Mouse (Mus musculus) cerebellum, adult (tissue): Measurements from ENCODE around the gene Pla2g5.
A peak's percentile ranks its signal among the peaks of the same experiment; 100 is the strongest.
"Not testable (repeated sequence)": the region's sequence is repeated elsewhere in the genome, so short reads cannot be mapped to it uniquely, and the experiment has no call there.

Experiments
- ATAC-seq: cut with Nextera tagmentation; 2 replicates; pipeline ENCODE4 v1.9.2; 2017; ENCODE audit warnings: mild to moderate bottlenecking, moderate library complexity, mixed read lengths; ENCODE audit not compliant: insufficient number of reproducible peaks, low FRiP score, low TSS enrichment

Pla2g5 gene

DNA sequence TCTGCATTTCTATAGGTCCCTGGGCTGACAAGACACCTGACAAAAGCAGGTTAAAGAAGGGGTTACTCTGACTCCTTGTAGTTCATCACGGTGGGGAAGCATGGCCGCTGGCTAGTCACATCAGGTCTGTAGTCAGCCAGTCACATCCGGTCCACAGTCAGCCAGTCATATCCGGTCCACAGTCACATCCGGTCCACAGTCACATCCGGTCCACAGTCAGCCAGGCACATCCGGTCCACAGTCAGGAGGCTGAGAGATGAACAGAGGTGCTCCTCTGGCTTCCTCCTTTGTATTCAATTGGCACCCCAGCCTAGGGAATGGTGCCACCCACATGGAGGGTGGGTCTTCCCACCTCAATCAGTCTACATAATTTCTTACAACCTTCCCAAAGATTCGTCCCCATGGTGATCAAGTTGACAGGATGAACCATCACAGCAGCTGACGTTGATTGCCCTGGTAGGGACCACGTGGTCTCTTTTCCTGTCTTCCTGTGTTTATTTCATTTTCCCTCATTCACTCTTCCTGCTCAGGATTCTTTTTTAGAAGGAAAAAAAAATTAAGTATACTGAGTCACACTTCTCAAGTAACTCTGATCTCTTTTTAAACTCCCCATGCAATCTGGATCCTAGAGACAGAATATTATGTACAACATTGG, at the start of gene Pla2g5:
Pla2g5 (minus strand) TSS at position 139 of the 655 bp plus-strand sequence.
- no peak for ATAC-seq

DNA sequence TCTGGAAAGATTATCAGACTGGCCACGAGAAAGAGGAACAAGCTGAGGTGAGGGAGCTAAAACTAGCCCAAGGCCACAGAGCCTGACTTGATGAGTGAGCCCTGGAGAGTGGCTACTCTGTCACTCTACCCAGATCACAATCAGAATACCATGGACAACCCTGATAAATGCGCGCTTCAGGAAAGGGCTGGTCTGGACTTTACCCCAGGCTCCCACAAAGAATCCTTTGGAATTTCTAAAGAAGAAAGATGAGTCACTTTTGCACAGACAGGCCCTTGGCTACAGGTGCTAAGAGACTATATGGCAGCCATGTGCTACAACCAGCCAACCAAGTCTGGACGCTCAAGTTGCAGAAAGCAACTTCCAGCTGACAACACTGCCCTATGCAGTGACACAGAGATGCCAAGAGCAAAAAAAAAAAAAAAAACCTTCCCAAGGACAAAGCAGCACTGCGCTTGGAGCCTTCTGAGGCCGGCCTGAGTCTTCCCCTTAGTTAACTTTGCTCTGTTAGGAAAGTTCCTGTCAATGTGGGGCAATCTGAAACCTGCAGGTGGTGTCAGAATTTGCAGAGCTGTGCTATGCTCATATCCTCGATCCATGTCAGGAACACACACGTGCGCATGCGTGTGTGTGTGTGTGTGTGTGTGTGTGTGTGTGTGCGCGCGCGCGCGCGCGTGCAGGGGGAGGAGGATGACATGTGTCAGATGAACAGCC, 42.5 kb upstream of the Pla2g5 start:
- no peak for ATAC-seq

DNA sequence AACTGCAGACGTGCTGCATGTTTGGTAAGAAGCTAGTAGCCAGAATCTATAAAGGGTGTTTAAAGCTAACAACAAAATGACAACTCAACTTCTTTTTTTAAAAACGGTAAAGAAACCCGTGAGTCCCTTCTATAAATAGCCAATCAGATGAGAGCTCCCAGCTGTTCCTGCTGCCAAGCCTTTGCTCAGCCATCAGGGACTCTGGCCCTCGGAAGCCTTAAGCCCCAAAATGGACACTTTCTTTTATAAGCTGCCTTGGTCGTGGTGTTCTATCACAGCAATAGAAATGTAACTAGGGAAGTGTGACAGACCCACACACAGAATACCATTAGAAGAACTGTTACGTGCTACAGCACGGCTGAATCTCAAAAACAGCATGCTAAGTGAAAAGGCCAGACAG, 36.1 kb upstream of the Pla2g5 start:
- no peak for ATAC-seq

DNA sequence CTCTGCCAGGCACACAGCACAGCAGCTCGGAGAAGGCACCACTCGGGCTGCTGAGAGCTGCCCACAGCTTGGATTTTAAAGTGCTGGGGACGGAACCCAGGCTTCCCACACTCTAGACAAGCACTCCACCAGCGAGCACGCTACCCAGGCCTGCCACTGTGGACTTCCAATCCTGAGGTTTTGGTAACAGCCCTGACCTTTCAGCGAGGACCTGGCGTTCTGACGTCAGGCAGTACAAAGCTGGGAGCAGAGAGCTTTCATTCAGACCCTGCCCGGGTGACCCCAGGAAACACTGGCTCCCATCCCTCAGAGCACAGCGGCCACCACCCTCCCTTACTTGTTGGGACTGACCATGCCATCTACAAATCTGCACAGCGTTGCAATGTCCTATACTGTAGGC, 30.5 kb upstream of the Pla2g5 start:
- ATAC-seq = not testable (repeated sequence)

DNA sequence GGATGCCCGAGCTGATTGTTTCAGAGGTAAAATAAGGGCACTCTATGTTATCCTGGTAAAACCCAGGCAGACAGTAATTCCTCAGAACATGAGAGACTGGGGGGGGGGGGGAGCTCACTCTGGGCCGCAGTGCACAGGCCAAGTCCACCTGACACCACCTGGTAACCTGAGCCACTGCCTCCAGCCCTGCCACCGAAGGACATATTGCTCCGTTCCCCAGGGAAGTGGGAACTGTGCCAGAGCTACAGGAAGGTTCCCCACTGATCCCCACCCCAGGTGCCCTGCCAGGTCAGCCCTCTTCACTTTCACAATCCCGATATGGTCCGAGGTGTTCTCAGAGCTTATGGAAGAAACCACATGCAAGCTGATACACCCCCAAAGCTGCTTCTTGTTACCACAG, 29.4 kb upstream of the Pla2g5 start:
- ATAC-seq = no peak; the same call in 1 of the 2 replicates

DNA sequence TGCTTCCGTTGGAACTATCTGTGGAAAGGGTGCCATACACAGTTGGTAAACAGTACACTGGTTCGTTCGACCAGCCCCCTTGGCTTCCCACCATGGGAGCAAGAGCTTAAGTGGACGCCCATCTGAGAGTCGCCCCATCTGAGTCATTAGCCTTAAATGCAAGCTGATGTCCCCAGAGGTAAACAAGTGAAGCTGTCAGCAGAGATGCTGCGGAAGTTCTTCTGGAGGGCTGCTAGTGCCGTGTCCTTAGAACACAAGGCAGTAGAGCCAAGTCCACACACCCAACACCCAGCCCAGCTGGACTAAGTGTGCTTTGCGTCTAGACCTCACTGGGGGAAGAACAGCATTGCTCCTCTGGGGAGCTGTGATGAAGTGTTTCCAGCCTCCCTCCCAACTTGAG, 26.4 kb upstream of the Pla2g5 start:
- ATAC-seq = no peak

DNA sequence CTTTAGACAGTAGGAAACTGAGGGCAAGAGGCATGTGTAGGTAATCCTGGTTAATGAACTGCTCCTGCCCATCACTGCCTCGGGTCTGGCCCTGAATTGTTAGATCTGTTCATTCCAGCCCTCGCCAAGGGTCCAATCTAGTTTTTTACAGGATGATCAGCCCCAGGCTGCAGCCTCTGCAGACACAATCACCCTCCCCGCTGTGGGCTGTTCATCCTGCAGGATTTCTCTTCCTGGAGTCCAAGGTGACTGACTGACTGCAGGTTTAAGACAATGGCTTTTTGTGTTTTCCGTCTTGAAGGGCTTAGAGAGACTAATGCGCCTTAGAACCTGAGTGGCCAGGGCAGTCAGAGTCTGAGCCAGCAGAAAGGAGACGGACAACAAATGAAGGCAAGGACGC, 25.9 kb upstream of the Pla2g5 start:
- ATAC-seq = no peak

DNA sequence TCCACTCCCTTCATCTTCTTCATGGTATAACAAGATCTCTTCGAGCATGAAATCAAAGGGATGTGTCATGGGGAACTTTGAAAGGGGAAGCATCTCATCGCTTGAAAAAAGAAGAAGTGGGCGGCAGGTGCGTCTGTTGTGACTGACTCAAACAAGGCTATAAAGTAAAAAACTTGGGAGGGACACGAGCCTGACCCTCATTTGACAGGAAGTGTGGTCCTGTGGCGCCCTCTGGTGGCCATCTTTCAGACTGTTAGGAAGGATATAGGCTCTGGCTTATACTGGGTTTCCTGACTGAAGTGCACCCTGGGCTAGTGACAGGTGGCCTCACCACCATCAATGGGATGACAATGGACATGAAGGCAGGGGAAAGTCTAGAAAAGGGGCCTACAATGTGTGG, 21.0 kb upstream of the Pla2g5 start:
- ATAC-seq = peak; percentile 58; the same call in 1 of the 2 replicates

DNA sequence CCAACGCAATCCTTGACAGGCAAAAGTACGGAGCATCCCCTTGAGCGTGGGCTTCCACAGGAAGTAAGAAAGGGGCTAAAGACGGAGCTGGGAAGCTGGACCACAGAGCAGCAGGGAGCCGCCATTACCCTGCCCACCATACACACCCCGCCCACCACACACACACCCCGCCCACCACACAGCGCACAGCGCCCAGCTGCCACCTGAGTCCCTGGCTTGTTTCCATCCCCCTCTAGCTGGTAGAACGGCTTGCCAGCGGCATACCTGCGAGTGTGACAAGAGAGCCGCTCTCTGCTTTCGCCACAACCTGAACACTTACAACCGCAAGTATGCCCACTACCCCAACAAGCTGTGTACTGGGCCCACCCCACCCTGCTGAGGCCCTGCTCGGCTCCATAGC, 18.9 kb upstream of the Pla2g5 start:
- ATAC-seq = no peak

DNA sequence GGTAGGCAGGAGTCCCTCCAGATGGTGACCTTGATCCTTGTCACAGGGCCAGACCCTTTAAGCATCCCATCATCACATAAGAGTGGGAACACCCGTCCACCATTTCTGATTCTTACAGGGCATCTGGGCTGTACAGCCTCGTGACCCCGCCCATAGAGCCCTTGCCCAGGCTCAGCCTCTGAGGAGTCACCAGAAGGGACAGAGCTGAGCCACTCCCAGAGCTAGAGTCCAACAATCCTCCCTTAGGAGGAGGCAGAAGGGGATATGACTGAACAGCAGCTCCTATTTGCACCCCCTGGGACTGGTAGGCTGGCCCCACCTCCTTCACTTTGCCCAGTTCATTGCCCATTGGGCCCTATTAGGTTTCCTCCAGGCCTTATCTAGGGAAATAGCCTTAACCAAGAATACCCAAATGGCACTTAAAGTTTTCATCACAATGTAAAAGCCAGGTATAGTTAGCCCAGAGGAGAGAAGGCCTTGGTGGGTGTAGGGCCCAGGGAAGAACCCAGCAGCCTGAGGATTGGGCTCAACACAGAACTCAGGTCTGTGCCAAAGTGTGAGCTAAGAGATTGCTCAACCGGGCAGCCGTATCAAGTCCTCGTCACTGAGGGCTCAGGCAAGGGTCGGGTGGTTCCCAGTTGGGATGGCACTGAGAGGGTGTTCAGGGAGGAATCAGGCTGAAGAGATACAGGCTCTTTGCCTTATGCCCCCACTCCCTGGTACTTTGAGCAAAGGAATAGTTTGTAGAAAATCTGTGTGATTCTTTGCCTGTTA, 17.7 kb upstream of the Pla2g5 start:
- no peak for ATAC-seq

DNA sequence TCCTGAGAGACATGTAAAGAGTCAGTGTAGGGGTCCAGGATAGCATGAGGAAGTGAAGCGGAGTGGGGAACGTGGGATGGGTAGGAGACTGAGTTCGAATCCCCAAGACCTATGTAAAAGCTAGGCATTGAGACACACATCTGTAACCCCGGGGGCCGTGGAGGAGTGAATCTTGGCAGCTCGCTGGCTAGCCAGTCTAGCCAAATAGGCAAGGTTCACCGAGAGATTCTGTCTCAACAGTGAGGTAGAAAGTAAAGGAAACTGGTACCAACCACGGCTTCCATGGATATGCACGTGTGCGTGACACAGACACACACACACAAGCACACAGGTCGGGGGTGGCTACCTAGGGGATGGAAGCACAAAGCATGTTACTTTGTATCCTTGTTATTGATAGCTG, 16.5 kb upstream of the Pla2g5 start:
- no peak for ATAC-seq

DNA sequence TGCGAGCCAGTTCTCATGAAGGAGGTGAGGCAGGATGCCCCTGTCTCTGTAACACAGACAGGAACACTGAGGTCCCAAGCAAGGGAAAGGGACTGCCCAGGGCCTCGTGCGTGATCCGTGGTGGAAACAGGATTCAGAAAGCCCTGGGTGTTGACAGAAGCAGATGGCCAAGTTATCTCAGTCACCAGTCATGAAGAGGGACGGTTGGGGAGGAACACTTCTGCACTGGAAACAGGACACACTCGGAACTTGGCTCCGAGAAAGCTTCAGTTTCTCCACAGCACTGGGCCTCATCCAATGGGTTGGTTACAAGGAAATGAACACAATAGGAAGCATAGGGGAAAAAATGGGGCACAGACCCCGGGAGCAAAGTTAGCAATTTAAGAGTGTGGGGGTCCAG, 15.5 kb upstream of the Pla2g5 start:
- no peak for ATAC-seq

DNA sequence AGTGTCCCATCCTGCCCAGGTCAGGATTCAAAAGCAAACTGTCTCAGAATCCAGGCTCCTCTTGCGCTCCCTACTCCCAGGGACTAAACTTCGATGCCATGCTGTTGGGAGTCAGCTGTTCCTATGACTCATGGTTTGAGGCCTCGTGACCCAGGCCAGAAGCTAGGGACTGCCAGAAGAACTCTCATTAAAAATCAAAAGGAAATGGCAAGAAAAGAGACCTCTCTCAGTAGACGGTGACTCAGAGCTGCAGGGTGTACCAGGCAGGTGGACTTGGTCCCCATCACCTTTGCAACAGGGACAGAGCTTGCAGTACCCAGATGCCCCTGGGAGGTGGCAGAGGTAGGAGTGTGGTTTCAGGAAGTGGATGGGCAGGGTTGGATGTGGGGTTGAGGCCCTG, 14.4 kb upstream of the Pla2g5 start, which contains the start of gene Pla2g2e:
Pla2g2e (plus strand) TSS at position 212 of the 400 bp plus-strand sequence.
- no peak for ATAC-seq

DNA sequence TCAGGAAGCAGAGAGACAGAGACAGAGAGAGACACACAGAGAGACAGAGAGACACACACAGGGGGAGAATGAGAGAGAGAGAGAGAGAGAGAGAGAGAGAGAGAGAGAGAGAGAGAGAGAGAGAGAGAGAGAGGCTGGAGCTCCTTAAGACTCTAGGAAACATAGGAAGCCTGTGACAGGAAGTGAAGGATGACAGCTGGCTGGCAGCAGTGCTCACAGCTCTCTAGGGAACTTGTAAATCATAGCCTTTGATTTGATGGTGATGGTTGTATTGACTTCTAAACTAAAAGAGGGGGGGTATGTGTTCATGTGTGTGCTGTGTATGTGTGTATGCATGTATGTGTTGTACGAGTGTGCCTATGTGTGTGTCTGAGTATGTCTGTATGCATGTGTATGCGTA, 12.7 kb upstream of the Pla2g5 start:
- no peak for ATAC-seq

DNA sequence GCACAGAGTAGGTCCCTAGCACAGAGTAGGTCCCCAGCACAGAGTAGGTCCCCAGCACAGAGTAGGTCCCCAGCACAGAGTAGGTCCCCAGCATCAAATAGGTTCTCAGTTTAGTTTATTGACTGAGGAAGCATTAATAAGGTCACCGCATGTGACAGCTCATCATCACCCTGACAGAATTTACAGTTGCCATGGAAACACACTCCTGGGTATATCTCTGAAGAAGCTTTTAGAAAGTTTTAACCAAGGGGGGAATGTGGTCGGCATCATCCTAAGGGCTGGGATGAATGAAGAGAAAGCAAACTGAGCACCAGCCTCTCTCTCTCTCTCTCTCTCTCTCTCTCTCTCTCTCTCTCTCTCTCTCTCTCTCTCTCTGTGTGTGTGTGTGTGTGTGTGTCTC, 12.0 kb upstream of the Pla2g5 start:
- not testable (repeated sequence) for ATAC-seq

DNA sequence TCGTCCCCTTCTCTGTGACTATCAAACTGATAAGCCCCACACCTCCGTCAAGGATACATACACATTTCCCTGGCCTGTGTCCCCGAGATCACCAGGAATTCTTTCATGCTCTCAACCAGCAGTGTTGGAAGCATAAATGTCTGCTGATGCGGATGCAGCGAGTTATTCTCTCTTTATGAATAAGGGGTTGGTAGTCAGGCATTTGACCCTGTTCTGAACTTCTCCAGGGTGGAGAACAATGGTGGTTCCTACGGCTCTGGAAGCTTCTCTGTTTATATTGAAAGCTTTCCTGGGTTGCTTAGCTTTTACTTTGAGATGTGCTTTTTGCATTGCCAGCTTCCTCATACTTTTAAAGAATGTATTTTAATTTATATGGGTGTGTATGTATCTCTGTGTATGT, 10.6 kb upstream of the Pla2g5 start, which contains the start of gene Gm13030:
Gm13030 (minus strand) TSS at position 101 of the 400 bp plus-strand sequence.
- ATAC-seq = no peak

DNA sequence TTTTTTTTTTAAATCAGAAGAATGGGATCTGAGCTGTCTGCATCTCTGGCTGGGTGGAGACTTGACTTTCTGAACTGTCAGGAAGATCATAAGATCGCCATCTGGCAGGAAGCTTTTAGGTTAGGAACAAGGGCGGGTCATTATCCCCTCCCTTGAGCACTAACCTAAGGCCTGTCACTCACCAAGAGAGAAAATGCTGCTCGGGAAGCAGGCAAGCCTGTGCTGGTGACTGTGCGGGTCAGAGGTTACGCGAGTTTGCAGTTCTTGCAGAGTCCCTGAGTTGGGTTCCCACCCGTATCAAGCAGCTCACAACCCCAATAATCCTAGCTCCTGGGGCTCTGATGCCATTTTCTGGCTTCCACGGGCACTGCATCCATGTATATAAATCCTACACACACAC, 5.4 kb upstream of the Pla2g5 start:
- ATAC-seq = no peak

DNA sequence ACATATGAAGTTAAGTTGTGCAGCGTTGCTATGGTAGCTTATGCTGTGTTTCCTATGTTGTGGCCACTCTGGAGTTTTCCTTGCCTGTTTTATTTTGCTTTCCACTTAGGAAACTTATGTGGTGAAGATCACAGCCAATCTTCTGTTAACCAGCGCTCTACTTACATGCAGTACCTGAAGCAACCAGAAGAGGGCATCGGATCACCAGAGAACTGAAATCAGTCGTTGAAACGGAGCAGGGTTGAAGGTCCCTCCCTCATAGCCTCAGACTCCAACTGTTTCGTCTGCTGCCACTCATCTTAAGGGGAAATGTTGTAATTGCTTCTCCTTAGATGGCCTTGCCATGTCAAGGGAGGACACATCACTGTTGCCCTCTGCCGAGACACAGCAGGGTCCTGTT, 3.1 kb upstream of the Pla2g5 start:
- ATAC-seq = no peak

DNA sequence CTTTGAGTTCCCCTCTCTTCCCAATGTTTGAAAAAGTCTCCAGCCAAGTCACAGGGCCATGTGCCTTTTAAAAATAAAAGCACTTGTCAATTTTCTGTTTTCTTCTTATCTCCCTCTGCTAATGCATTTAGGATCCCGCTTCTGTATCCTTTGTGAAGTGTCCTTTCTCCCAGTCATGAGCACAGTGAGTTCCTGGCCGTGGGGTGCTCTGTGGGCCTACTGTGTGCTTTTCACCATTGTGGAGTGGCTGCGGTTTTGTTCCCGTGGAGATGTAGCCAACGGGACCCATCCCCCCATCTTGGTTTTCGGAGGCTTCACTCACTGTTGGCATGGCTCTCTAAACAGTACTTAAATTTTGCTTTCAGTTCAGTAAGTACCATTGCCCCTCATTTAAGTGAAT, 2.7 kb upstream of the Pla2g5 start:
- no peak for ATAC-seq

DNA sequence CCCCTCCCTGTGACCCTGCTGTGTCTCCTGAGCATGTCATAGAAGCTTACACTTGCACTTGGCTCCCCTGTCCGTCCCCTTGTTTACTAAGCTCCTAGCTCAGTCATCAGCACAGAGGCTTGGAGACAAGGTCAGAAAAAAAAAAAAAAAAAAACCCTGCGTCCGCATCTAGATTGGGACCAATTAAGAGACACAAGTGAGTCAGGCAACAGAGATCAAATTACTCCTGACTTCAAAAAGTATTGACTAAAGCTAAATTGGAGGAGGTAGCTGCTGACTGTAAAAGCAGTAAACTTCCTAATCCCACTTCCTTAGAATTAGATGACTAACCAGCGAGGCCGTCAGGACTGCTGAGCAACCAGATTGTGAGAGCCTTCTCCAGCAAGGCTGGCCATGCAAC, 1.8 kb upstream of the Pla2g5 start:
- ATAC-seq = no peak

DNA sequence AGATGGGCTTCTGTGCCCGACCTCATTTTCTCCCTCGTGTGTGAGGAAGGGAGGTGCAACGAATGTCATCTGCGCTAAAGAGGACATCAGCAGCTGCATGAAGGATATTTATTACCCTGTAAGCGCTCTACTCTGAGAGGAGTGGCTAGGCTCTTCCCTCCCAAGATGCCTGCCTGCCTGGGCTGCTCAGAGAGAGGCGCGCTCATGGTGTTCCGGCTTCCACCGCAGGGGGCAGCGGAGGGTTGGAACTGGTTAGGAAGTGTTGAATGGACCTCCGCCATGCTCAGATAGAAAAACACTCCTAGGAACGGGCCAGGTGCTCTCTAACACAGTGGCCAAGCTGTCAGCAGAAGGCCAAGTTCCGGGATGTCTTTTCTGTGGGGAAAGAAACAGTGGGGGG, 3.6 kb downstream of the Pla2g5 start:
- ATAC-seq = peak; percentile 80; the same call in 1 of the 2 replicates
